Mouse (Mus musculus): ENCODE results near the gene S100a10. TPM values are rescaled to one million over a fixed set of nuclear protein-coding genes. Genes with fewer than 3 reads are reported as not detected.

S100a10 gene
- total RNA-seq (2021) = 100 to 1,000 TPM; 159 to 177 TPM
- long read RNA-seq, experiment 1, transcript S100a10-201 (3 exons, 685 nt) = major isoform, 28 of 28 reads
- long read RNA-seq, experiment 1, partial matches to known transcripts = 0 of 28 reads
- long read RNA-seq, experiment 1, other reads (novel, unspliced or antisense) = 0 of 28 reads
- long read RNA-seq, experiment 2, transcript S100a10-201 (3 exons, 685 nt) = major isoform, 96 of 102 reads
- long read RNA-seq, experiment 2, partial matches to known transcripts = 3 of 102 reads
- long read RNA-seq, experiment 2, other reads (novel, unspliced or antisense) = 3 of 102 reads

- peak; percentile 70 to 78 for DNase-seq (ENCODE audit: low spot score in 2 of 2)
Observed at GRCm38 (mm10) chr3:93554981-93555877, at the start of gene S100a10. TSS of gene S100a10 (plus strand) at chr3:93555080.

GRCm38 (mm10) chr3:93505960-93506863, 48.7 kb upstream of the S100a10 start:
- DNase-seq (ENCODE audit: low spot score in 2 of 2) = peak; percentile 15 to 29

GRCm38 (mm10) chr3:93506881-93507325, 48.0 kb upstream of the S100a10 start:
- DNase-seq (ENCODE audit: low spot score in 2 of 2) = no peak

- DNase-seq (ENCODE audit: low spot score in 2 of 2) = no peak
Observed at GRCm38 (mm10) chr3:93509301-93509700, 45.6 kb upstream of the S100a10 start.

GRCm38 (mm10) chr3:93511036-93511435, 43.8 kb upstream of the S100a10 start:
- DNase-seq (ENCODE audit: low spot score in 2 of 2) = no peak

- no peak for DNase-seq (ENCODE audit: low spot score in 2 of 2)
Observed at GRCm38 (mm10) chr3:93511801-93512200, 43.1 kb upstream of the S100a10 start.

- DNase-seq (ENCODE audit: low spot score in 2 of 2) = no peak
Observed at GRCm38 (mm10) chr3:93512386-93513101, 42.3 kb upstream of the S100a10 start.

- DNase-seq (ENCODE audit: low spot score in 2 of 2) = no peak
Observed at GRCm38 (mm10) chr3:93514628-93515027, 40.3 kb upstream of the S100a10 start.

- no peak for DNase-seq (ENCODE audit: low spot score in 2 of 2)
Observed at GRCm38 (mm10) chr3:93517343-93517742, 37.5 kb upstream of the S100a10 start.

GRCm38 (mm10) chr3:93519856-93520329, 35.0 kb upstream of the S100a10 start:
- no peak for DNase-seq (ENCODE audit: low spot score in 2 of 2)

- DNase-seq (ENCODE audit: low spot score in 2 of 2) = peak; percentile 57 to 63
Observed at GRCm38 (mm10) chr3:93520330-93521193, 34.3 kb upstream of the S100a10 start, which contains the start of gene S100a11. TSS of gene S100a11 (plus strand) at chr3:93520488.

GRCm38 (mm10) chr3:93521462-93522057, 33.3 kb upstream of the S100a10 start:
- no peak for DNase-seq (ENCODE audit: low spot score in 2 of 2)

- peak; percentile 68 to 74 for DNase-seq (ENCODE audit: low spot score in 2 of 2)
Observed at GRCm38 (mm10) chr3:93522611-93523010, 32.3 kb upstream of the S100a10 start.

- no peak for DNase-seq (ENCODE audit: low spot score in 2 of 2)
Observed at GRCm38 (mm10) chr3:93527300-93527699, 27.6 kb upstream of the S100a10 start.

GRCm38 (mm10) chr3:93528807-93529206, 26.1 kb upstream of the S100a10 start:
- DNase-seq (ENCODE audit: low spot score in 2 of 2) = no peak

- DNase-seq (ENCODE audit: low spot score in 2 of 2) = peak; percentile 30 to 58
Observed at GRCm38 (mm10) chr3:93537068-93537576, 17.8 kb upstream of the S100a10 start.

- DNase-seq (ENCODE audit: low spot score in 2 of 2) = no peak
Observed at GRCm38 (mm10) chr3:93538486-93538885, 16.4 kb upstream of the S100a10 start.

GRCm38 (mm10) chr3:93541501-93541900, 13.4 kb upstream of the S100a10 start:
- no peak for DNase-seq (ENCODE audit: low spot score in 2 of 2)

All from adrenal gland, adult 18-20 months (tissue).